Mouse (Mus musculus) ES-E14 (cell line): Measurements from ENCODE around the gene Atp6v1a. TPM values are rescaled to one million over a fixed set of nuclear protein-coding genes. Genes with fewer than 3 reads are reported as not detected.
A peak's percentile ranks its signal among the peaks of the same experiment; 100 is the strongest.

Experiments
- DNase-seq: peaks from one replicate; pipeline ENCODE4 v3.0.0-alpha.2; 2013; ENCODE audit warnings: low read depth, low spot score
- H3K27ac ChIP-seq: 2 replicates; pipeline ENCODE4 v1.5.1; 2012; ENCODE audit warnings: low read depth, mild to moderate bottlenecking, low read length, moderate library complexity, mixed read lengths; ENCODE audit not compliant: poor library complexity, insufficient read depth, severe bottlenecking
- H3K36me3 ChIP-seq: 2 replicates; pipeline ENCODE4 v1.6.1; 2012; ENCODE audit warnings: mild to moderate bottlenecking, low read length, moderate library complexity, mixed read lengths; ENCODE audit not compliant: control insufficient read depth, poor library complexity, insufficient read depth, severe bottlenecking
- H3K4me1 ChIP-seq, 2 experiments: fragments of 150-350 bp in 1 of 2; sonication (generic) in 1 of 2; 2 replicates each; pipeline ENCODE4 v1.6.1; 2012; ENCODE audit warnings: low read length in 2 of 2, mild to moderate bottlenecking in 1 of 2, mixed read lengths in 1 of 2; ENCODE audit not compliant: control insufficient read depth in 2 of 2, insufficient read depth in 2 of 2, poor library complexity in 1 of 2
- H3K4me3 ChIP-seq, 2 experiments: fragments of 150-350 bp in 1 of 2; sonication (generic) in 1 of 2; 2 replicates each; pipeline ENCODE4 v1.5.1; 2012; ENCODE audit warnings: low read length in 2 of 2, low read depth in 1 of 2, mild to moderate bottlenecking in 1 of 2, mixed read lengths in 1 of 2; ENCODE audit not compliant: insufficient read depth in 1 of 2, poor library complexity in 1 of 2, severe bottlenecking in 1 of 2
- H3K9ac ChIP-seq: 2 replicates; pipeline ENCODE4 v1.6.1; 2012; ENCODE audit warnings: low read depth, mild to moderate bottlenecking, low read length, mixed read lengths; ENCODE audit not compliant: poor library complexity, insufficient read depth, severe bottlenecking
- H3K9me3 ChIP-seq: fragments of 150-350 bp; sonication (generic); 2 replicates; pipeline ENCODE4 v1.6.1; 2012; ENCODE audit warnings: low read depth, mild to moderate bottlenecking, low read length; ENCODE audit not compliant: control insufficient read depth, insufficient read depth
- CHD2 ChIP-seq: IDR thresholded peaks from 2 replicates; pipeline ENCODE4 v1.6.1; 2014; ENCODE audit warnings: mild to moderate bottlenecking, low read depth, low read length, inconsistent platforms
- HCFC1 ChIP-seq: IDR thresholded peaks from 2 replicates; pipeline ENCODE4 v1.6.1; 2012; ENCODE audit warnings: low read length, inconsistent platforms, borderline replicate concordance; ENCODE audit not compliant: insufficient read depth
- MAFK ChIP-seq: IDR thresholded peaks from 2 replicates; pipeline ENCODE4 v1.6.1; 2014; ENCODE audit warnings: mild to moderate bottlenecking, low read depth, low read length, inconsistent platforms; ENCODE audit not compliant: insufficient read depth
- ZC3H11A ChIP-seq: IDR thresholded peaks from 2 replicates; pipeline ENCODE4 v1.6.1; 2012; ENCODE audit warnings: low read depth, mild to moderate bottlenecking, inconsistent platforms, low read length, borderline replicate concordance
- ZNF384 ChIP-seq: IDR thresholded peaks from 2 replicates; pipeline ENCODE4 v1.6.1; 2012; ENCODE audit warnings: low read depth, low read length, inconsistent platforms
- in situ Hi-C, 2 experiments: fragments of 600-800 bp; cut with MboI; formaldehyde crosslinking; loops; one replicate each; pipeline ENCODE4 v1.15.1; 2025; ENCODE audit warnings: low sequenced_read_pairs in 2 of 2, inconsistent platforms in 1 of 2; ENCODE audit not compliant: unreplicated experiment in 2 of 2
- total RNA-seq: library from RNA; depleted of rRNA; stranded (reverse); fragments of 300-350 nt; gene quantifications from 2 replicates; pipeline ENCODE4 v1.2.3, GENCODE M21; 2012

The Atp6v1a gene
- total RNA-seq, 1 experiment: 82.8 TPM

GRCm38 (mm10) chr16:44159325-44159724 is 19.8 kb upstream of the Atp6v1a start:
- Histone ChIP-seq H3K4me3 (no peak overlapping the region), H3K27ac (no peak overlapping the region), H3K4me1 (no peaks in the 10 kb centered on the region), H3K9me3 (no peaks in the 10 kb centered on the region), H3K9ac (no peak overlapping the region), H3K36me3 (peaks cover 2% of the 10 kb centered on the region; the same call in 1 of the 2 replicates)
- TF ChIP-seq HCFC1 (no peak), ZC3H11A (no peak), ZNF384 (no peak), CHD2 (no peak), MAFK (no peak)
- DNase-seq: no peak
- in situ Hi-C loops: no loop called here

- in situ Hi-C loops: no loop called here
- Histone ChIP-seq H3K9me3 (no peaks in the 10 kb centered on the region), H3K9ac (no peak overlapping the region), H3K27ac (no peak overlapping the region), H3K4me3 (no peak overlapping the region), H3K4me1 (0 out of 4 replicates have a peak, but pooled peaks cover 0 to 2% of the 10 kb centered on the region in 2 experiments), H3K36me3 (peaks cover 2% of the 10 kb centered on the region; the same call in 1 of the 2 replicates)
- no peak for TF ChIP-seq MAFK
- DNase-seq: no peak
These were observed 15.1 kb upstream of the Atp6v1a start for GRCm38 (mm10) chr16:44154497-44155057.

- no peak for TF ChIP-seq ZNF384
- TF ChIP-seq CHD2: no peak
- no peak for TF ChIP-seq HCFC1
- no peak for TF ChIP-seq ZC3H11A
- no peak for TF ChIP-seq MAFK
- H3K4me1 ChIP-seq: 0 out of 4 replicates have a peak, but pooled peaks cover 0 to 2% of the 10 kb centered on the region in 2 experiments
- H3K36me3 ChIP-seq: no peaks in the 10 kb centered on the region
- in situ Hi-C loops: no loop called here
- no peaks in the 10 kb centered on the region for H3K9me3 ChIP-seq
- no peak overlapping the region for H3K27ac ChIP-seq
- no peak overlapping the region for H3K9ac ChIP-seq
- DNase-seq: no peak
- no peak overlapping the region for H3K4me3 ChIP-seq
These were observed 9.7 kb upstream of the Atp6v1a start for GRCm38 (mm10) chr16:44149002-44149767.

- H3K4me3 ChIP-seq: peak overlapping the region; percentile 27 to 82; a peak in 3 of 4 replicates
These were observed 2.0 kb upstream of the Atp6v1a start for GRCm38 (mm10) chr16:44141483-44141882.

More at GRCm38 (mm10) chr16:44141483-44141882, 2.0 kb upstream of the Atp6v1a start:
- Histone ChIP-seq H3K9me3 (no peaks in the 10 kb centered on the region), H3K27ac (no peak overlapping the region), H3K36me3 (no peaks in the 10 kb centered on the region), H3K4me1 (peaks cover 2 to 3% of the 10 kb centered on the region in 2 experiments; a peak in 1 of 4 replicates), H3K9ac (no peak overlapping the region)
- in situ Hi-C loops: no loop called here
- TF ChIP-seq HCFC1 (no peak), ZC3H11A (no peak), MAFK (no peak), ZNF384 (no peak), CHD2 (no peak)
- no peak for DNase-seq
